Mouse (Mus musculus) lung, embryonic 16.5 days (tissue): ENCODE data around the gene Chml. TPM values are rescaled to one million over a fixed set of nuclear protein-coding genes. Genes with fewer than 3 reads are reported as not detected.

ENCODE experiments used
- ATAC-seq: fragments of 200-750 bp; cut with Nextera tagmentation; 2 replicates; pipeline ENCODE4 v1.8.0; 2017; ENCODE audit warnings: low read depth, mild to moderate bottlenecking, moderate library complexity
- H3K27ac ChIP-seq: fragments of 300-500 bp; sonication (generic); 2 replicates; pipeline ENCODE4 v1.5.1; 2014; ENCODE audit warnings: mild to moderate bottlenecking, control low read depth, low read length
- H3K27me3 ChIP-seq: fragments of 300-500 bp; sonication (generic); 2 replicates; pipeline ENCODE4 v1.6.1; 2014; ENCODE audit warnings: low read depth, low read length, mixed read lengths; ENCODE audit not compliant: control insufficient read depth, insufficient read depth
- H3K36me3 ChIP-seq: fragments of 300-500 bp; sonication (generic); 2 replicates; pipeline ENCODE4 v1.6.1; 2014; ENCODE audit warnings: low read length; ENCODE audit not compliant: control insufficient read depth, insufficient read depth
- H3K4me1 ChIP-seq: fragments of 300-500 bp; sonication (generic); replicated peaks from 2 replicates; pipeline ENCODE4 v1.6.1; 2014; ENCODE audit warnings: low read length, mixed read lengths; ENCODE audit not compliant: control insufficient read depth, insufficient read depth
- H3K4me2 ChIP-seq: fragments of 300-500 bp; sonication (generic); 2 replicates; pipeline ENCODE4 v1.6.1; 2014; ENCODE audit warnings: low read depth, low read length, control low read depth
- H3K4me3 ChIP-seq: fragments of 300-500 bp; sonication (generic); 2 replicates; pipeline ENCODE4 v1.5.1; 2014; ENCODE audit warnings: mild to moderate bottlenecking, low read length, control low read depth
- H3K9ac ChIP-seq: fragments of 300-500 bp; sonication (generic); 2 replicates; pipeline ENCODE4 v1.6.1; 2014; ENCODE audit warnings: low read length, control low read depth
- H3K9me3 ChIP-seq: fragments of 300-500 bp; sonication (generic); 2 replicates; pipeline ENCODE4 v1.6.1; 2016; ENCODE audit warnings: low read length; ENCODE audit not compliant: control insufficient read depth
- WGBS: fragments of 180-500 bp; shearing (Covaris S2); extraction: QIAGEN DNeasy Blood & Tissue Kit; methylation state at CpG from one replicate; pipeline ENCODE4 v1.1.7; 2014; 5-methylcytosine and 5-hydroxymethylcytosine counted together
- polyA plus RNA-seq: library from polyadenylated mRNA; unstranded; fragments of >200 nt; fragmentation: Nextera tagmentation; extraction: Ambion mirVana; gene quantifications from 2 replicates; pipeline ENCODE4 v1.2.1, GENCODE M21; 2015

Gene Chml
- polyA plus RNA-seq, 1 experiment from 2014 or later = 2.6 TPM

- Histone ChIP-seq H3K9me3 (no peaks in the 10 kb centered on the region; the same call in 1 of the 2 replicates), H3K4me3 (no peak within 1 kb of the TSS), H3K9ac (no peak within 1 kb of the TSS), H3K27me3 (no peaks in the 10 kb centered on the region), H3K27ac (no peak within 1 kb of the TSS), H3K4me2 (no peak within 1 kb of the TSS), H3K4me1 (peaks cover 3% of the 10 kb centered on the region; the same call in 1 of the 2 replicates), H3K36me3 (no peaks in the 10 kb centered on the region)
- 63% methylated on average over 1 of the region's 1 CpGs for WGBS
- ATAC-seq = no peak
These were observed 5.6 kb upstream of the Chml start, which contains the start of gene Wdr64 for GRCm38 (mm10) chr1:175698293-175698692. Gene Wdr64, plus strand, starts transcription at chr1:175698593.

DNA sequence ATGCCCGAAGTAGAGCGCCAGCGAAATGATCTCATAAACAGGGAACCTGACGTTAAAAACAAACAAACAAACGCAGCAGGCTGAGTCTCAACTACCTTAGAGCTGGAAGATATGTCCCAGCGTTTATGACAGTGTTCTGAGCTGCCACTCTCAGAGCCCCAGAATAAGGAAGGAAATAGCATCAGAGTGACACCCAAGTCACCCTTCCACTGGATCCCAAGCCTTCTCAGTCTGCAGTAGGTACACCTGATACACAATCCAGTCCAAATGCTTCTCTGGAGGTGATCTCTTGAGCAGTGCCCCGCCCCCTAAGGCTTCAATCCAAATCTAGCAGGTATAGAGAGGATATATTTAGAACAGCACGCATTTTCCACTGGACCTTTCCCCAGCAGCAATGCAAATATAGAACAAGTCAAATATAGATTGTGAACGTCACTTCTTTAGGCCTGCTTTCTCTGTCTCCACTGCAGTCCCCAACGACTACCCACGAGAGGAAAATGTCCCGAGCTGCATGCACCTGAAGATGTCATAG, 794 bp upstream of the Chml start:
- 22% methylated on average over 12 of the region's 12 CpGs for WGBS
- Histone ChIP-seq H3K27me3 (no peaks in the 10 kb centered on the region), H3K9me3 (no peaks in the 10 kb centered on the region), H3K36me3 (no peaks in the 10 kb centered on the region), H3K4me2 (peak overlapping the region; percentile 67), H3K4me3 (peak overlapping the region; percentile 80), H3K27ac (no peak overlapping the region), H3K4me1 (peaks cover 6% of the 10 kb centered on the region; the same call in 1 of the 2 replicates), H3K9ac (peak overlapping the region; percentile 60)
- ATAC-seq = no peak

DNA sequence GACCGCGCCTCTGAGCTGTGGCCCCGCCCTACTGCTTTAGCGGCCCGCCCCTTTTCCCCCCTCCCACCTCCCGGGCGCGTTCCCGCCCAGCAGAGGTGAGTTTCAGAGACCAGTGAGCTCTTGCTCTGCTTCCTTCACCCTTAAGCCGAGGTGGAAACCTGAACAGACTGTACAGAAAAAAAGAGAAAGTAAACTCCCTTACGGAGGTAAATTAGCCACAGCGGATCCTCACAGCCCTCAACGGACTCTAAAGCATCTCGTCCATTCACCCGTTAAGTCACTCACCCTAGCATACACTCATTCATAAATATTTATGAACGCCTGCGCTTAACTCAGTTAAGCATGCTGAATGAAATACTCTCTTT, 278 bp upstream of the Chml start:
- H3K36me3 ChIP-seq = no peaks in the 10 kb centered on the region
- 0% methylated on average over 17 of the region's 17 CpGs for WGBS
- H3K4me3 ChIP-seq = peak overlapping the region; percentile 80
- ATAC-seq = no peak
- H3K9ac ChIP-seq = peak overlapping the region; percentile 60
- H3K9me3 ChIP-seq = no peaks in the 10 kb centered on the region
- H3K4me1 ChIP-seq = peaks cover 6% of the 10 kb centered on the region; the same call in 1 of the 2 replicates
- H3K27me3 ChIP-seq = no peaks in the 10 kb centered on the region
- H3K4me2 ChIP-seq = peak overlapping the region; percentile 67
- H3K27ac ChIP-seq = no peak overlapping the region

GRCm38 (mm10) chr1:175691686-175692245, 935 bp downstream of the Chml start:
- H3K27ac ChIP-seq = peak overlapping the region; percentile 86
- H3K4me3 ChIP-seq = peak overlapping the region; percentile 80
- WGBS = 1% methylated on average over 22 of the region's 22 CpGs
- peaks cover 6% of the 10 kb centered on the region; the same call in 1 of the 2 replicates for H3K4me1 ChIP-seq
- peak overlapping the region; percentile 96 for H3K4me2 ChIP-seq
- H3K9ac ChIP-seq = peak overlapping the region; percentile 87
- no peaks in the 10 kb centered on the region for H3K36me3 ChIP-seq
- no peaks in the 10 kb centered on the region for H3K27me3 ChIP-seq
- no peak for ATAC-seq
- H3K9me3 ChIP-seq = no peaks in the 10 kb centered on the region

GRCm38 (mm10) chr1:175680995-175681394, 11.7 kb downstream of the Chml start:
- no peak overlapping the region for H3K4me3 ChIP-seq
- no peak overlapping the region for H3K4me2 ChIP-seq
- no peaks in the 10 kb centered on the region for H3K36me3 ChIP-seq
- no peak for ATAC-seq
- 75% methylated on average over 5 of the region's 6 CpGs for WGBS
- no peaks in the 10 kb centered on the region for H3K27me3 ChIP-seq
- H3K4me1 ChIP-seq = no peaks in the 10 kb centered on the region
- H3K27ac ChIP-seq = no peak overlapping the region
- no peak overlapping the region for H3K9ac ChIP-seq
- H3K9me3 ChIP-seq = no peaks in the 10 kb centered on the region

- no peaks in the 10 kb centered on the region for H3K4me1 ChIP-seq
- H3K4me2 ChIP-seq = no peak overlapping the region
- no peak overlapping the region for H3K4me3 ChIP-seq
- H3K9ac ChIP-seq = no peak overlapping the region
- WGBS = 74% methylated on average over 6 of the region's 6 CpGs
- H3K27me3 ChIP-seq = no peaks in the 10 kb centered on the region
- H3K36me3 ChIP-seq = no peaks in the 10 kb centered on the region
- no peak overlapping the region for H3K27ac ChIP-seq
- no peak for ATAC-seq
- no peaks in the 10 kb centered on the region for H3K9me3 ChIP-seq
These were observed 15.2 kb downstream of the Chml start for GRCm38 (mm10) chr1:175677459-175677858.

GRCm38 (mm10) chr1:175675116-175675515, 17.6 kb downstream of the Chml start:
- H3K4me1 ChIP-seq = no peaks in the 10 kb centered on the region
- H3K36me3 ChIP-seq = no peaks in the 10 kb centered on the region
- WGBS = 77% methylated on average over 6 of the region's 6 CpGs
- H3K27me3 ChIP-seq = no peaks in the 10 kb centered on the region
- H3K9me3 ChIP-seq = no peaks in the 10 kb centered on the region
- no peak overlapping the region for H3K9ac ChIP-seq
- H3K4me3 ChIP-seq = no peak overlapping the region
- H3K27ac ChIP-seq = no peak overlapping the region
- ATAC-seq = no peak
- H3K4me2 ChIP-seq = no peak overlapping the region

DNA sequence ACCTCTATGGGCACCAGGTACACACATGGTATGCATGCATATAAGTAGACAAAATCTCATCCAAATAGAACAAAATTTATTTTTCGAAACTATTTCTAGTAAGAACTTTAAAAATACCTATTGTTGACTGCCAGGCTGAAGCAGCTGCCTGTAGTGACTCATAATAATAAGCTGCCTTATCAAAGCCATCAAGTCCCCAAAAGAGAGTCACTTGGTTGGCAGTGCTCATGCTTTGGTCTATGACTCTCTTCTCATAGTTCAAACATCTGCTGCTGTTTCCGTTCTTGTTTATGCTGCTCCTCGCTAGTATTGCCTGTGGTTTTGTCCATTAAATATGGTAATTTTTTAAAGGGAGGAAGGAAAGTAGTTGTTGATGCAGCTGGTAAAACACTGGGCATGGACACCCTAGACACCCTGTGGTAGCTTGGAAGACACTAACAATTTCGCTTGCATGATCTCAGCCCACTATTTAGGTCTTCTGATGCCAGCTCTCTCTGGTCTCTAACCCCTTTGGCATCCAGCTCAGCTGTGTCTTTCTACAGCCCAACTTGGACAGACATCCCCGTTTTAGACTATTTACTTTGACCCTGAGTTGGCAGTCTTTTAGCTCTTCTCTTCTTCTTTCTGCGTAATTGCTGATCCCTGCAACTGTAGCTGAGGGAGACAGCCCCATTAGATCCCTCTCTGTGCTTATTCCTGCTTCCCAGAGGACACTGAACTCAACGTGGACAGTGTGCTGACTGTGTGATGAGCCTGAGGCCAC, 19.0 kb downstream of the Chml start:
- no peak overlapping the region for H3K4me3 ChIP-seq
- no peaks in the 10 kb centered on the region for H3K36me3 ChIP-seq
- H3K27ac ChIP-seq = no peak overlapping the region
- no peak for ATAC-seq
- H3K4me2 ChIP-seq = no peak overlapping the region
- WGBS = 68% methylated on average over 7 of the region's 7 CpGs
- H3K27me3 ChIP-seq = no peaks in the 10 kb centered on the region
- H3K9me3 ChIP-seq = no peaks in the 10 kb centered on the region
- H3K9ac ChIP-seq = no peak overlapping the region
- H3K4me1 ChIP-seq = no peaks in the 10 kb centered on the region

GRCm38 (mm10) chr1:175671626-175672025, 21.1 kb downstream of the Chml start:
- Histone ChIP-seq H3K36me3 (no peaks in the 10 kb centered on the region), H3K4me3 (no peak overlapping the region), H3K9ac (no peak overlapping the region), H3K4me1 (no peaks in the 10 kb centered on the region), H3K27ac (no peak overlapping the region), H3K27me3 (no peaks in the 10 kb centered on the region), H3K9me3 (no peaks in the 10 kb centered on the region), H3K4me2 (no peak overlapping the region)
- no peak for ATAC-seq
- WGBS = 9% methylated on average over 1 of the region's 1 CpGs
